Mouse (Mus musculus) olfactory bulb, adult 2 months (tissue): ENCODE data around the gene S100g. TPM values are rescaled to one million over a fixed set of nuclear protein-coding genes. Genes with fewer than 3 reads are reported as not detected.

Source experiments
- H3K27ac ChIP-seq: fragments of 200-500 bp; 2 replicates; pipeline ENCODE4 v1.5.1; 2012; ENCODE audit warnings: low read depth, low read length; ENCODE audit not compliant: insufficient read depth
- H3K4me1 ChIP-seq: fragments of 200-500 bp; 2 replicates; pipeline ENCODE4 v1.6.1; 2012; ENCODE audit warnings: low read length; ENCODE audit not compliant: control insufficient read depth, insufficient read depth
- H3K4me3 ChIP-seq: fragments of 200-500 bp; 2 replicates; pipeline ENCODE4 v1.5.1; 2012; ENCODE audit warnings: mild to moderate bottlenecking, low read depth, low read length, moderate library complexity; ENCODE audit not compliant: insufficient read depth
- CTCF ChIP-seq: fragments of 200-500 bp; IDR thresholded peaks from 2 replicates; pipeline ENCODE4 v1.5.1; 2012; ENCODE audit warnings: low read depth, mild to moderate bottlenecking, low read length, moderate library complexity; ENCODE audit not compliant: insufficient read depth
- POLR2A ChIP-seq: fragments of 200-500 bp; IDR thresholded peaks from 2 replicates; pipeline ENCODE4 v1.6.1; 2012; ENCODE audit warnings: mild to moderate bottlenecking, low read depth, low read length, moderate library complexity; ENCODE audit not compliant: insufficient read depth
- WGBS: fragments of 180-500 bp; shearing (Covaris S2); methylation state at CpG from one replicate; pipeline ENCODE4 v1.1.7; 2018; 5-methylcytosine and 5-hydroxymethylcytosine counted together
- polyA plus RNA-seq: library from polyadenylated mRNA; stranded (reverse); fragments of >200 nt; gene quantifications from 2 replicates; pipeline ENCODE4 v1.2.4, GENCODE M21; 2012; ENCODE audit warnings: low replicate concordance; ENCODE audit not compliant: missing spikeins, insufficient read depth, insufficient read length

The S100g gene
- polyA plus RNA-seq, 1 experiment = not detected

GRCm38 (mm10) chrX:162942027-162942426, 22.4 kb downstream of the S100g start:
- WGBS = 83% methylated on average over 1 of the region's 1 CpGs
- Histone ChIP-seq H3K27ac (no peak overlapping the region), H3K4me3 (no peak overlapping the region), H3K4me1 (no peaks in the 10 kb centered on the region)
- no peak for TF ChIP-seq POLR2A
- TF ChIP-seq CTCF = no peak

- no peak overlapping the region for H3K27ac ChIP-seq
- TF ChIP-seq POLR2A = no peak
- no peak for TF ChIP-seq CTCF
- WGBS = 94% methylated on average over 2 of the region's 2 CpGs
Observed at GRCm38 (mm10) chrX:162931467-162931866, 32.9 kb downstream of the S100g start.

GRCm38 (mm10) chrX:162921487-162922125, 42.8 kb downstream of the S100g start:
- no peak for TF ChIP-seq CTCF
- no peak for TF ChIP-seq POLR2A
- 85% methylated on average over 8 of the region's 8 CpGs for WGBS
- Histone ChIP-seq H3K4me1 (no peaks in the 10 kb centered on the region), H3K4me3 (no peak overlapping the region), H3K27ac (no peak overlapping the region)

More at GRCm38 (mm10) chrX:162931467-162931866, 32.9 kb downstream of the S100g start:
- H3K4me1 ChIP-seq = no peaks in the 10 kb centered on the region
- H3K4me3 ChIP-seq = no peak overlapping the region

- H3K27ac ChIP-seq = no peak overlapping the region
- WGBS = 31% methylated on average over 5 of the region's 5 CpGs
- no peak overlapping the region for H3K4me3 ChIP-seq
- TF ChIP-seq POLR2A (no peak), CTCF (no peak)
- H3K4me1 ChIP-seq = no peaks in the 10 kb centered on the region
Observed at GRCm38 (mm10) chrX:162915697-162916096, 48.7 kb downstream of the S100g start.

GRCm38 (mm10) chrX:162913651-162914050, 50.7 kb downstream of the S100g start:
- no peak for TF ChIP-seq CTCF
- WGBS = 99% methylated on average over 3 of the region's 3 CpGs
- H3K27ac ChIP-seq = no peak overlapping the region
- no peak overlapping the region for H3K4me3 ChIP-seq
- no peaks in the 10 kb centered on the region for H3K4me1 ChIP-seq

Other genes with a start within 250 kb of the S100g start
- 220 TPM in 1 of 2 replicates, not detected in the other for gene Rbbp7, start 204.2 kb downstream of the S100g start, polyA plus RNA-seq
- not detected in 2 replicates for gene Txlng, start 135.1 kb downstream of the S100g start, polyA plus RNA-seq
- gene Syap1, start 76.2 kb downstream of the S100g start, polyA plus RNA-seq = not detected in 2 replicates
- gene Ctps2, start 63.4 kb downstream of the S100g start, polyA plus RNA-seq = not detected in 2 replicates